Mouse (Mus musculus) gastrocnemius, adult 2 months (tissue): Measurements from ENCODE around the gene Rpp25l. TPM values are rescaled to one million over a fixed set of nuclear protein-coding genes. Genes with fewer than 3 reads are reported as not detected.
A peak's percentile ranks its signal among the peaks of the same experiment; 100 is the strongest.

Experiments
- DNase-seq: peaks from one replicate; pipeline ENCODE4 v3.0.0; 2022
- H3K27ac ChIP-seq: fragments of 200-600 bp; 2 replicates; pipeline ENCODE4 v1.8.1; 2022; ENCODE audit warnings: mild to moderate bottlenecking
- H3K4me3 ChIP-seq: fragments of 200-600 bp; 2 replicates; pipeline ENCODE4 v1.8.1; 2022; ENCODE audit warnings: mild to moderate bottlenecking, moderate library complexity
- CTCF ChIP-seq: fragments of 200-600 bp; IDR thresholded peaks from 2 replicates; pipeline ENCODE4 v1.8.1; 2022; ENCODE audit warnings: antibody characterized with exemption, mild to moderate bottlenecking, moderate library complexity
- intact Hi-C: fragments of 180-260 bp; cut with DNase I; formaldehyde crosslinking; loops from one replicate; pipeline ENCODE4 v1.15.1; 2025
- total RNA-seq, 2 experiments: library from RNA; stranded (reverse); gene quantifications; 2 replicates each; pipeline ENCODE4 v1.2.3; 2021

Rpp25l gene
- total RNA-seq, 2 experiments from 2014 or later, result 50.1 to 58.4 TPM

GRCm38 (mm10) chr4:41755338-41756305 lies 42.3 kb upstream of the Rpp25l start, which contains the start of gene Sigmar1:
Sigmar1 (minus strand) TSS chr4:41756157.
- intact Hi-C loops, result loop anchor here (10.0 kb wide), 1 partner anchor 1199 kb away; no protein-coding TSS in a partner anchor

GRCm38 (mm10) chr4:41754797-41755337 lies 41.5 kb upstream of the Rpp25l start, which contains the start of gene Galt:
Galt (plus strand) TSS chr4:41755228.
- DNase-seq, result no peak
- no peak for TF ChIP-seq CTCF
- peak within 1 kb of the TSS; percentile 92 for H3K4me3 ChIP-seq
- intact Hi-C loops, result loop anchor here (10.0 kb wide), 1 partner anchor 1200 kb away; no protein-coding TSS in a partner anchor
- H3K27ac ChIP-seq, result peak within 1 kb of the TSS; percentile 97

More at GRCm38 (mm10) chr4:41755338-41756305, 42.3 kb upstream of the Rpp25l start, which contains the start of gene Sigmar1:
- DNase-seq, result peak; percentile 87
- TF ChIP-seq CTCF, result peak; percentile 88; the same call in 1 of the 2 replicates
- peak within 1 kb of the TSS; percentile 97 for H3K27ac ChIP-seq
- H3K4me3 ChIP-seq, result peak within 1 kb of the TSS; percentile 92

DNA sequence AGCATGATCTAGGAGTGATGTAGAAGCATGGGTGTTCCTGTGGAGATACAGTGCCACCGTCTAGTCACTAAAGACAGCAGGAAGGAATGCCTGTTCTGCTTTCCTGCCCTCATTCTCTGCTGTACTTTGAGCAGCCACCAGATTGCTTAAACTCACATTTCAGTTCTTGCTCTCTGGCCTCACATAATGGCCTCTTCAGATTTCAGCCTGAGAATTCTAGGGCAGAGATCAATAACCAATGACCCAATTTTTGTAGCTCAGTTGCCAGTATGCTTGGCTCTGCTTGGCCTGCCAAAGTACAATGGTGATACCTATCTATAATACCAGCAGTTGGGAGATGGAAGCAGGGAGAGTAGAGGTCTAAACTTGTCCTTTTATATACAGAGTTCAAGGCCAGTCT lies 31.7 kb upstream of the Rpp25l start:
- TF ChIP-seq CTCF, result no peak
- intact Hi-C loops, result no loop called here
- no peak overlapping the region for H3K27ac ChIP-seq
- no peak for DNase-seq
- H3K4me3 ChIP-seq, result no peak overlapping the region

GRCm38 (mm10) chr4:41744131-41744530 lies 30.8 kb upstream of the Rpp25l start:
- H3K4me3 ChIP-seq, result no peak overlapping the region
- no peak overlapping the region for H3K27ac ChIP-seq
- no peak for DNase-seq
- TF ChIP-seq CTCF, result no peak
- intact Hi-C loops, result no loop called here

- intact Hi-C loops, result no loop called here
- peak; percentile 94 for DNase-seq
- Histone ChIP-seq H3K4me3 (peak overlapping the region; percentile 93), H3K27ac (peak overlapping the region; percentile 93)
- TF ChIP-seq CTCF, result peak; percentile 29; the same call in 1 of the 2 replicates
These were observed 27.8 kb upstream of the Rpp25l start for GRCm38 (mm10) chr4:41741158-41741560.

DNA sequence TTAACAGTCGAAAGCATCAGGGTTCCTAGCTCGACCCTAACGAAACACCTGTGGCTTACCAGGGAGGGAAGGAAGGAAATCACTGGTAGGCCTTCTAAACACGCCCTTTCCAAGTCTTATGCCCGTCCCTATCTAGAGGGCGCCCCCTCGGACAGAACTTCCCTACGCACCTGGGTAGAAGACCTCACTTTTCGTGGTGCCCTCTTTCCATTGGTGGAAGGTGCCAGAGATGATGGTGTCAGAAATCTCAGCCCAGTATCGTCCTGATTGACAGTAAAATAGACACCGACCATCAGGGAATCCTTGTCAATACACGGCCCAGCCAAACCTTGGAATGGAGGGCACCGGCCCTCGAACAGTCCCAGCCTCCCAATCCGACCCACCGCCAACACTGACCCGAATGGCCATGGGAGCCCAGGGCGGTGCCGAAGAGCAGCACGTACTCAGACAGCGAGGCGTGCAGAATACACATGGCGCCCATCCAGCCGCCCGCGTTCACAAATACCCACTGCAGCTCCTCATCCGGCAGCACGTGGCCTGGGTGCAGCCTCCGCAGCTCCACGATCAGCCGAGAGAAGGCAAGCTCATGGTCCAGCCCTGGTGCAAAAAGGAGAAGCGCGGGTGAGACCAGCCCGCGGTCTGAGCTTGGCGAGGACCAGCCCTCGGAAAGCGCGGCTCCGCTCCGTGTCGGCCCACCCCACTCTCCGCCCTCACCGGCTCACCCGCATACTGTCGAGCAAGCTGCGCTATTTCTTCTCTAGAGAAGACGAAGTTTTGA lies 27.2 kb upstream of the Rpp25l start:
- peak overlapping the region; percentile 93 for H3K27ac ChIP-seq
- intact Hi-C loops, result no loop called here
- peak; percentile 83 for DNase-seq
- TF ChIP-seq CTCF, result no peak
- H3K4me3 ChIP-seq, result peak overlapping the region; percentile 93

DNA sequence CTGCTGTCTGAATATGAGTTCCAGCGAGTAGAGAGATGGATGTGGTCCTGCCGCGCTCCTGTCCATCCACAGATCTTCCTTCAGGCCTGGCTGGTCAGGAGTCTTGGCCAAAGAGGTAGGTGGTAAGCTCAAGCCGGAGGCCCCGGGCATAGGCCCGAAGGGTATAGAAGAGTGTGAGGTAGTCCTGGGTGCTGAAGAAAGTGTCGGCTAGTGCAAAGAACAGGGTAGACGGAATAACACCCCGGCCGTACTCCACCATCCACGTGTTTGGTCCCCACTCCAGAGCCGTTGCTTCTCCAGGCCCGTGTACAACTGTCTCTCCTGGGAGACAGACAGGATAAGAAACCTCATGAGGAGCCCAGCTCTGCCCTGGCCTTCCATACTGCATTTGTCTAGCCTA lies 25.9 kb upstream of the Rpp25l start:
- Histone ChIP-seq H3K4me3 (peak overlapping the region; percentile 93; the same call in 1 of the 2 replicates), H3K27ac (no peak overlapping the region)
- no peak for DNase-seq
- intact Hi-C loops, result no loop called here
- TF ChIP-seq CTCF, result no peak

DNA sequence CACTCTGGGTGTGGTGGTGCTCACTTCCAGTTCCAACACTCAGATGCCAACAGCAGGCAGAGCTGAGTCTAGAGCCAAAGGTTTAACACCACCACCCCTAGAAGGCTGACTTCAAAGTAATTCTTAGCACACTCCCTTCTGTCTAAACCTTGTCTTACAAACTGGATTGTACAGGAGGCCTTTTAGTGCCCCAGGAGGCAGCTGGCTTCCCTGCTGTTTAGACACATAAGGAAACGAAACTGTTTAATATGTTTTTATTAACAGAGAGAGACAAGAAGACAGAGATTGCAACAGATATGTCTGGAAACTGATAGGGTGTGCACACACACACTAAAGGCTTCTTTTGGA lies 24.9 kb upstream of the Rpp25l start:
- no peak for DNase-seq
- Histone ChIP-seq H3K4me3 (no peak overlapping the region), H3K27ac (peak overlapping the region; percentile 28)
- intact Hi-C loops, result no loop called here
- no peak for TF ChIP-seq CTCF

- intact Hi-C loops, result loop anchor here (1.0 kb wide), 1 partner anchor 23 kb away; no protein-coding TSS in a partner anchor
- no peak overlapping the region for H3K4me3 ChIP-seq
These were observed 24.4 kb upstream of the Rpp25l start for GRCm38 (mm10) chr4:41737602-41738255.

GRCm38 (mm10) chr4:41731052-41731765 lies 17.9 kb upstream of the Rpp25l start, which contains the start of gene Arid3c:
Arid3c (minus strand) TSS chr4:41731142.
- intact Hi-C loops, result no loop called here
- peak within 1 kb of the TSS; percentile 64 for H3K4me3 ChIP-seq
- no peak within 1 kb of the TSS for H3K27ac ChIP-seq
- TF ChIP-seq CTCF, result no peak
- no peak for DNase-seq

More at GRCm38 (mm10) chr4:41737602-41738255, 24.4 kb upstream of the Rpp25l start:
- peak overlapping the region; percentile 65 for H3K27ac ChIP-seq
- peak; percentile 80 for DNase-seq
- TF ChIP-seq CTCF, result peak; percentile 88

DNA sequence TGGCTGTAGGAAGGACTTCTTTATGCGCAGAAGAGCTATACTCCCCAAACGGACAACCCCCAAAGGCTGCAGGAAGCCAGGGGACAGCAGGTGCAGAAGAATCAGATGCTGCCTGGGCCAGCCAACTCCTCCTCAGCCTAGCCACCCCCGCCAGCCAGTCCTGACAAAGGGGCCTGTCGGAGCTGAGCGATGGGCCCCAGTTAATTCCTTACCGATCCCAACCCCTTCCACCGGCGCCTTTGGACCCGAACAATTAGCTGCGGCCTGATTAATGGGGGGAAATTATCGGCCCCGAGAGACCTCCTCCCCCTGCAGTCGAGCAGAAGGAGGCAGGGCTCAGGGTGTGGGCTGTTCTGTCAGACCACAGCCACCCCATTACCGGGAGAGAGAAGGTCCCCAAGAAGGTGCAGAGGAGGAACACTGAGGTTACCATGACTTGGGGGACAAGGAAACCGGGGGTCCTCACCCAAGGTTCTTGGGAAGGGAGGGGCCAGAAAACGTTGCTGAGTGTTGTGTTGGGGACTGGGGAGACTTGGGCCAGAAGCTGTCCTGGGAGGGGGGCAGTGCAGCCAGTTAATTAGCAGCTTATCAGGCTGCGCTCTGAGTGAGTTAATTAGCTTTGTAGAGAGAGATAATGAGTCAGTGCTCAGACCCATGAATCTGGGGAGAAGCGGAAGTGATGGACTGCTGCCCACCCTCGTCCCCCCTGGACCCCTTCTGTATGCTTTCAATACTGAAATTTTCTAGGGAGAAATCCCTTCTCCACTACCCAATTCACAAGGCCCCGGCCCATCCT lies 13.7 kb upstream of the Rpp25l start:
- Histone ChIP-seq H3K27ac (no peak overlapping the region), H3K4me3 (no peak overlapping the region)
- DNase-seq, result no peak
- TF ChIP-seq CTCF, result no peak
- intact Hi-C loops, result no loop called here
